Mouse (Mus musculus): ENCODE data around the gene Lypd5.

- TF ChIP-seq POLR2A (IDR thresholded peaks at IDR 0.05; ENCODE audit: low read depth, low read length) (no peak), MAFK (IDR thresholded peaks at IDR 0.05; ENCODE audit: insufficient replicate concordance, low read length) (no peak), CTCF (conservative IDR thresholded peaks at IDR 0.05 in 1 of 2, IDR thresholded peaks at IDR 0.05 in 1 of 2; ENCODE audit: low read depth in 2 of 2, low read length in 2 of 2) (no peak), ETS1 (conservative IDR thresholded peaks at IDR 0.05; ENCODE audit: low read depth, low read length) (no peak), KAT2A (IDR thresholded peaks at IDR 0.05; ENCODE audit: insufficient replicate concordance, low read length) (no peak), E2F4 (IDR thresholded peaks at IDR 0.05; ENCODE audit: insufficient replicate concordance, low read depth, low read length) (no peak)
These were observed 22.2 kb downstream of the Lypd5 start for GRCm38 (mm10) chr7:24371012-24371808.
